Mouse (Mus musculus): ENCODE results near the gene Zmynd15. TPM values are rescaled to one million over a fixed set of nuclear protein-coding genes. Genes with fewer than 3 reads are reported as not detected.
A peak's percentile ranks its signal among the peaks of the same experiment; 100 is the strongest.
"Not testable (repeated sequence)": the region's sequence is repeated elsewhere in the genome, so short reads cannot be mapped to it uniquely, and the experiment has no call there.

Gene Zmynd15
- 0.93 and 1.4 TPM in 2 replicates for polyA plus RNA-seq (2012; rRNA removed)

DNA sequence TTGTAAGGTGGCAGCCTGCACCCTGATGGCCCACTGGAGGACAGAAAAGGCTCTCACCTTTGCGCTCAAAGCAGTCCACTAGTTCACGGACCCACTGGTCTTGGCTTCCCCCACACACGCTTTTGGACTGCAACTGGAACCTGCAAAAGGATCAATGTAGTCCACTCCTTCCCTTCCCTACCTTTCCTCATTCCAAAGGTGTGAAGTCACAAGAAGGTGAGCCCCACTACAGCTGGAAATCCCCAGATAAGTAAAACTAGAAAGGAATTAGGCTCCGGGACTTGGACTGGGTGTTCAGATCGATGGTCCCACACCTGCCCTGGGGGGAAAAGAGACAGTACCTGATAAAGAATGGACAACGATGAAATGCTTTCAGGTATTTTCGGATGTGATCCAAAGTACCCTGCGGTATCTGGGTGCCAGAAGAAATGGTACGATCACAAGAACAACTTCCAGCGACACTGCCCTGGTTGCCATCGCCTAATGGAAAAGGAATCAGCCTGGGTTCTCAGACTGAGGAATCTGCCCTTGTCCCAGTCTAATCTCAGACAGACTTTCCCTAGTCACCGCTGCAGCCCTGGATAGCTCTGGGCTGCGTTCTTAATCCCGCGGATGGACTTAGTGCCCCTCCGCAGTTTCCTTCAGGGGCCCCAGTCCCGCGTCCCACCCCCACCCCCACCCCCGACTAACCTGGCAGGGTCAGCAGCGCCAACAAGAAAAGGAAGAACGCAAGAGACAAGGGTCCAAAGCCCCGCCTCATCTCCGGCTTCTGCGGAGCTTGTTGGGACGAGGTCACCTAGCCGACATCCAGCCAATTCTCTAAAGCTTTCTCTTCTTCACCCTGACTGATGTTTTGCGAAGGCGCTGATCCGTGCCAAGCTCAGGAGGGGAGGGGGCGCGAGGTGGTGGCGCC lies at the start of gene Zmynd15:
Gene Zmynd15, plus strand, starts transcription at position 746 of the 913 bp plus-strand sequence.
- peak; percentile 6 for DNase-seq (ENCODE audit: low read depth)

GRCm38 (mm10) chr11:70409594-70410296 lies 49.5 kb upstream of the Zmynd15 start, which contains the start of gene Pelp1:
Gene Pelp1, minus strand, starts transcription at chr11:70410031.
- peak; percentile 99 for DNase-seq (ENCODE audit: low read depth)
- no peak for TF ChIP-seq CTCF (IDR thresholded peaks at IDR 0.05; ENCODE audit: borderline replicate concordance, extremely low read depth, insufficient read depth, insufficient read length)
- peak; percentile 65; the same call in 1 of the 2 replicates for TF ChIP-seq POLR2A (IDR thresholded peaks at IDR 0.05; ENCODE audit: borderline replicate concordance, extremely low read depth, insufficient read depth, insufficient read length, poor library complexity, severe bottlenecking)

More for the DNA sequence above, at the start of gene Zmynd15:
- TF ChIP-seq CTCF (IDR thresholded peaks at IDR 0.05; ENCODE audit: borderline replicate concordance, extremely low read depth, insufficient read depth, insufficient read length): no peak
- TF ChIP-seq POLR2A (IDR thresholded peaks at IDR 0.05; ENCODE audit: borderline replicate concordance, extremely low read depth, insufficient read depth, insufficient read length, poor library complexity, severe bottlenecking): no peak

DNA sequence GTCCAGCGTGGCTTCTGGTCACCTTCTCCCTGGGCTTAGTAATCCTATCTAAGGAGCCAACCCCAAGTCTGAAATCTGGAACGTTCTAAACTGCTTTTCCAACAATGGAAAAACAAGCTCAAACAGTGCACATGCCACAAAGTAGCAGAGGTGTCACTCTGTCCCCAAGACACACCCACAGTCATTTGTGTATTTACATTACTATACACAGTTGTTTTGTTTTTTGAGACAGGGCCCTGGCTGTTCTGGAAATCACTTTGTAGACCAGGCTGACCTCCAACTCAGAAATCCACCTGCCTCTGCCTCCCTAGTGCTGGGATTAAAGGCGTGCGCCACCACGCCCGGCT lies 49.0 kb upstream of the Zmynd15 start:
- TF ChIP-seq POLR2A (IDR thresholded peaks at IDR 0.05; ENCODE audit: borderline replicate concordance, extremely low read depth, insufficient read depth, insufficient read length, poor library complexity, severe bottlenecking): no peak
- no peak for DNase-seq (ENCODE audit: low read depth)

DNA sequence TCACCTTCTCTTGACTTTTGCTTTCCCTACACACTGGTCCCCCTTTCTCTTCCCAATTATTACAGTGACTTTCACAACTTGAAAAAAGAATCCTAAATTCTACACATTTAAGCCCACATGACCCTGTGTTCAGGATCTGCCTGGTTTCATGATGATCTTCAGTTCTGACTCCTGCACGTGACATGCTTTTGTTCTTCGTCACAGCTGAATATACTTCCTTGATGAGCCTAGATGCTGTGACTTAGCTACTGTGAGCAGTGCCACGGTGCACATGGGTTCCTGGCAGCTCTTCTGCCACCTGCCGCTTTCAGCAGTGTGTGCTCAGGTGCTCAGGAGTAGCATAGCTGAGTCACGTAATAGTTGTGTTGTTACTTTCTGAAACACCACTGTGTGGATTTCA lies 46.6 kb upstream of the Zmynd15 start:
- TF ChIP-seq CTCF (IDR thresholded peaks at IDR 0.05; ENCODE audit: borderline replicate concordance, extremely low read depth, insufficient read depth, insufficient read length) (no peak), POLR2A (IDR thresholded peaks at IDR 0.05; ENCODE audit: borderline replicate concordance, extremely low read depth, insufficient read depth, insufficient read length, poor library complexity, severe bottlenecking) (no peak)
- DNase-seq (ENCODE audit: low read depth): no peak

DNA sequence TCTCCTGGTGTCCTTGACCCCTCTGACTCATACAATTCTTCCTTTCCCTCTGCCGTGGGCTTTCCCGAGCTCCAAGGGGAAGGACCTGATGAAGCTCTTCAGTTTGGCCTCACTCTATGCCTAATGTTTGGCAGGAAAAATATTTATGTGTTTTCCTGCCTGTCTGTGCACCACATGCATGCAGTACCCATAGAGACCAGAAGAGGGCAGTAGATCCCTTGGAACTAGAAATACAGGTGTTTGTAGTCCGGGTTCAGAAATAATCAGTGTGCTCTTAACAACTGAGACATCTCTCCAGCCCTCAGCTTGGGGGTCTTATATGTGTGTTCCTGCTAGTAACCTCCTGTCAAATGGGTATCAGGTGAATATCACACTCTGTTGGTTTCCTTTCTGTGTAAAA lies 45.3 kb upstream of the Zmynd15 start:
- peak; percentile 85 for DNase-seq (ENCODE audit: low read depth)
- TF ChIP-seq CTCF (IDR thresholded peaks at IDR 0.05; ENCODE audit: borderline replicate concordance, extremely low read depth, insufficient read depth, insufficient read length) (peak; percentile 87; the same call in 1 of the 2 replicates), POLR2A (IDR thresholded peaks at IDR 0.05; ENCODE audit: borderline replicate concordance, extremely low read depth, insufficient read depth, insufficient read length, poor library complexity, severe bottlenecking) (no peak)

DNA sequence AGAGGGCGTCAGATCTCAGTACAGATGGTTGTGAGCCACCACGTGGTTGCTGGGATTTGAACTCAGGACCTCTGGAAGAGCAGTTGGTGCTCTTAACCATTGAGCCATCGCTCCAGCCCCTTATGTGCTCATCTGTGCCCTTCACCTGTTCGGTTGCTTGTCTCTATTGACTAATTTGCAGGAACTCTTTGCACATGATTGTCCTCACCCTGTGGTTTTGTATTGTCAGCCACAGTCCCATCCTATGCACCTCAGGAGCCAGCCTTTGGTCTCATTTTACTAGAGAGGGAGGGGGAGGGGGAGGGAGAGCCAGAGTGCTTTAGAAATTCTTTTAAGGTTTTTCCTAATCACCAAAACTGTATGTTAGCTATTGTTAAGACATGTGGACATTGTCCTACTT lies 41.0 kb upstream of the Zmynd15 start:
- TF ChIP-seq CTCF (IDR thresholded peaks at IDR 0.05; ENCODE audit: borderline replicate concordance, extremely low read depth, insufficient read depth, insufficient read length): no peak
- TF ChIP-seq POLR2A (IDR thresholded peaks at IDR 0.05; ENCODE audit: borderline replicate concordance, extremely low read depth, insufficient read depth, insufficient read length, poor library complexity, severe bottlenecking): no peak
- no peak for DNase-seq (ENCODE audit: low read depth)

DNA sequence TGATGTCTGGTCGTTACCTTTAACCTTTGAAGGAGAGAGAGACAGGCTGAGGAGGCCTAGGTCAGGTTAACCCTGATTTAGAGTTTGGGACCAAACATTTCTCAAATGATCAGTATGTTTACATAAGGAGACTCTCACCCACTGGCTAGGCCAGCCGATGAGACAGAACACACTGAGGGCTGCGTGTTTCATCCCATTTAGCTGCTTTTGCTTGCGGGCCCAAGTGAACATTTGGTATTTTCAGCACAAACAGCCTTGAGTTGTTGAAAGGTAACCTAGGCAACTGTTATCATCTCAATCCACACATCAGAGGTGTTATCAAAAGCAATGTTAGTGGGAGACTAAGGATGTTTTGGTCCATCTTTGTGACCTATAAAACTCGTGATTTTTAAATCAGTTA lies 39.7 kb upstream of the Zmynd15 start:
- DNase-seq (ENCODE audit: low read depth): no peak
- no peak for TF ChIP-seq POLR2A (IDR thresholded peaks at IDR 0.05; ENCODE audit: borderline replicate concordance, extremely low read depth, insufficient read depth, insufficient read length, poor library complexity, severe bottlenecking)
- TF ChIP-seq CTCF (IDR thresholded peaks at IDR 0.05; ENCODE audit: borderline replicate concordance, extremely low read depth, insufficient read depth, insufficient read length): no peak

DNA sequence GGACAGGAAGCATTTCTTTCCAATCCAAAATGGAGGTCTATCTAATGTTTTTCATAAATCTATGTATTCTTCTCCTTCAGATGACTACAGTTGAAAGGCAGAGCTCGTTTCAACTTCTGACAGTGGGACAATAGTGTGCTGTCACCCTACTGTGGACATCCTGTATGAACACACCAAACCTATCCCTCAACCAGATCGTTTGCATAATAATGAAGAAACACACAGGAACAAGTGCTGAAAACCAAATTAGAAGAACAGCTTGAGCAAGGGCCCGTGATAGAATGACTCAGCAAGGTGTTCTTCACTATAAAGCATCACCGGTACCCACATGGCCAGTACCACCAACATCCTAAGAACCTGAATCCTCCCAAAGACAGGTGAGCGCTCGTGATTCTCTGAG lies 32.6 kb upstream of the Zmynd15 start:
- not testable (repeated sequence) for DNase-seq (ENCODE audit: low read depth)

DNA sequence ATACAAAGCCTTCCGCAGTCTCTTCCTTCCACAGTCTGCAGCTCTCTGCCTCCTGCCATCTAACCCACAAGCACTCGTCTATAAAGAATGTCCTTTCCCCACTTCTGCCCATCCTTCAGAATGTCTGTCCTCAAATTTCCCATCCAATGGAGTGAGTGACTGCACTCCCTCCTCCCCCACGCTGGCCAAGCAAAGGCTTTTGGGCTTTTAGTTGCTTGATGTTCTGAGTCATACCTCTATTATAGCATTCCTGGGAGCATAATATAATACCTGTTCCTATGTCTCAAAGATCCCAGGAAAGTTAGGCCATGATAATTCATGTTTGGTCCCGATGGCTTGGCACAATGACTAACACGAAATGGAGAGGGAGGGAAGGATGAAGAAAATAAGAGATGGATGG lies 27.7 kb upstream of the Zmynd15 start:
- DNase-seq (ENCODE audit: low read depth): no peak
- TF ChIP-seq POLR2A (IDR thresholded peaks at IDR 0.05; ENCODE audit: borderline replicate concordance, extremely low read depth, insufficient read depth, insufficient read length, poor library complexity, severe bottlenecking) (no peak), CTCF (IDR thresholded peaks at IDR 0.05; ENCODE audit: borderline replicate concordance, extremely low read depth, insufficient read depth, insufficient read length) (no peak)

DNA sequence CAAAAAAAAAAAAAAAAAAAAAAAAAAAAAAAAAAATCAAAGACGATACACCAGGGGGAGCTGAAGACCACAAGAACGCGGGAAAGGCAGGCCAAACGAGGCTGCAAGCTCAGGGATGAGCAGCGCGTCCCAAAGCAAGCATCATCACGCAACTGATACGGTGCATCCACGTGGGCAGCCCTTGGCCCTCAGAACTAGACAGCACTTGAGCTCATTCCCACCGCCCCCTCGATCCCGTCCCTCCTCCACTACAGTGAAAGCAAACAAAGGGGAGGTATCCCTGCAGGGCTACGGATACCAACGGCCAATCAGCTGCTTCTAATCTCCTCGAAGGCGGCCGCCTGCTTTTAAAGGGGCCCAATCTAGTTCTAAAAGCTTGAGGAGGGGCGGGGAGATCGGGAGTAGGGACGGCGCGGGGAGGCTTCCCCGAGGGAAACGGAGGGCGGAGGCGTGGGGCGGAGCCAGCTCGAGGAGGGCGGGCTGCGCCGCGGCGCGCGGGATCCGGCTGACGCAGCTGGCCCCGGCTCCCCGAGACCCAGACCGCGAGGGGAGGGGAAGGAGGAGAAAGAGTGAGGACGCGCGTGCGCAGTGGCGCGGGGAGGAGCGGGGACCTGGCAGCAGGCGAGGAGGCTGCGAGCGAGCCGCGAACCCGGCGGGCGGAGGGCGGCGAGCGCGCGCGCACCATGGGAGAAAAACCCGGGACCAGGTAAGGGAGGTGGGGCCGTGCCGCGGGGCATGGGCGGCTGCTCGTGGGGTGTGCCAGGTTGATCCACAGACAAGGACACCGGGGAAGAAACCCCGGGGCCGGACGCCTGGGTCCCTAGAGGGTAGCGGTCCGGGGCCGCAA lies 27.0 kb upstream of the Zmynd15 start, which contains the start of gene Arrb2:
Gene Arrb2, plus strand, starts transcription at position 588 of the 847 bp plus-strand sequence.
- TF ChIP-seq POLR2A (IDR thresholded peaks at IDR 0.05; ENCODE audit: borderline replicate concordance, extremely low read depth, insufficient read depth, insufficient read length, poor library complexity, severe bottlenecking) (peak; percentile 86), CTCF (IDR thresholded peaks at IDR 0.05; ENCODE audit: borderline replicate concordance, extremely low read depth, insufficient read depth, insufficient read length) (peak; percentile 55)
- peak; percentile 99 for DNase-seq (ENCODE audit: low read depth)

Measured in brain, embryonic 14.5 days (tissue).